Mouse (Mus musculus) testis, adult 2 months (tissue): ENCODE measurements around the gene Clptm1.

Experiments
- CTCF ChIP-seq: fragments of 200-500 bp; IDR thresholded peaks from 2 replicates; pipeline ENCODE4 v1.5.1; 2012; ENCODE audit warnings: low read depth, mild to moderate bottlenecking, inconsistent platforms, low read length, moderate library complexity; ENCODE audit not compliant: control insufficient read depth, insufficient read depth, insufficient replicate concordance
- POLR2A ChIP-seq: fragments of 200-500 bp; IDR thresholded peaks from 2 replicates; pipeline ENCODE4 v1.6.1; 2012; ENCODE audit warnings: low read depth, mild to moderate bottlenecking, inconsistent platforms, low read length, moderate library complexity; ENCODE audit not compliant: control insufficient read depth

GRCm38 (mm10) chr7:19663940-19664339 lies 893 bp downstream of the Clptm1 start:
- TF ChIP-seq POLR2A, result no peak
- no peak for TF ChIP-seq CTCF
